In genomic region chr2:52605321-52605720, GRCm38 (mm10) we compare ENCODE assay signal across 9 mouse cellular contexts.
DNase-seq lines count a peak whose midpoint lies in the region; ATAC-seq and TF ChIP-seq lines count a peak whose summit lies in the region.
"Had no signal": no experiment of that assay in that cellular context is flagged by ENCODE, and none has a peak within 500 bp of the region (broad histone marks: within the 10 kb centered on the region; RNA-seq: fewer than 3 reads in every experiment).

No protein-coding gene starts in this region.

- H3K27ac ChIP-seq in thymus, adult 2 months (ENCODE audit: control insufficient read depth, insufficient read depth, low read length), result no peak overlapping the region
- H3K27ac ChIP-seq in embryonic facial prominence, embryonic 14.5 days (replicated peaks; ENCODE audit: low read depth, low read length), result no peak overlapping the region
- no peak overlapping the region for H3K27ac ChIP-seq in hindbrain, embryonic 12.5 days
- H3K27ac ChIP-seq in left cerebral cortex, adult 2 months, result no peak overlapping the region
- H3K27ac ChIP-seq: neural tube, embryonic 13.5 days had no signal

- H3K9ac ChIP-seq in embryonic facial prominence, embryonic 14.5 days (ENCODE audit: low read depth, low read length), result no peak overlapping the region
- H3K9ac ChIP-seq in hindbrain, embryonic 12.5 days, result no peak overlapping the region
- H3K9ac ChIP-seq: neural tube, embryonic 13.5 days had no signal

- H3K4me2 ChIP-seq in embryonic facial prominence, embryonic 14.5 days (ENCODE audit: low read depth, low read length), result no peak overlapping the region
- no peak overlapping the region for H3K4me2 ChIP-seq in hindbrain, embryonic 12.5 days (replicated peaks)
- H3K4me2 ChIP-seq: neural tube, embryonic 13.5 days had no signal

- no peaks in the 10 kb centered on the region for H3K4me1 ChIP-seq in thymus, adult 2 months (replicated peaks; ENCODE audit: control insufficient read depth, insufficient read depth, low read length)
- H3K4me1 ChIP-seq in embryonic facial prominence, embryonic 14.5 days (ENCODE audit: control insufficient read depth, insufficient read depth, low read length), result no peaks in the 10 kb centered on the region
- 0 out of 2 replicates have a peak, but pooled peaks cover 5% of the 10 kb centered on the region for H3K4me1 ChIP-seq in hindbrain, embryonic 12.5 days
- H3K4me1 ChIP-seq: neural tube, embryonic 13.5 days had no signal

- no peak for TF ChIP-seq POLR2A in thymus, adult 2 months (IDR thresholded peaks at IDR 0.05; ENCODE audit: control insufficient read depth, extremely low read depth, insufficient read depth, low read length, poor library complexity)

- no peaks in the 10 kb centered on the region for H3K27me3 ChIP-seq in thymus, adult 2 months (ENCODE audit: control insufficient read depth, insufficient read depth, low read length)
- H3K27me3 ChIP-seq in embryonic facial prominence, embryonic 14.5 days (replicated peaks; ENCODE audit: control insufficient read depth, insufficient read depth, low read length), result no peaks in the 10 kb centered on the region
- H3K27me3 ChIP-seq in hindbrain, embryonic 12.5 days, result no peaks in the 10 kb centered on the region
- H3K27me3 ChIP-seq: neural tube, embryonic 13.5 days had no signal

- ATAC-seq in embryonic facial prominence, embryonic 14.5 days (ENCODE audit: low read depth), result no peak
- ATAC-seq in hindbrain, embryonic 12.5 days (ENCODE audit: low FRiP score), result peak; percentile 20; the same call in 1 of the 2 replicates
- ATAC-seq in monocyte, adult 5-6 weeks (replicated peaks; ENCODE audit: insufficient number of reproducible peaks, low FRiP score, low TSS enrichment, poor library complexity, severe bottlenecking), result peak; percentile 24; the same call in 1 of the 2 replicates

- no peaks in the 10 kb centered on the region for H3K9me3 ChIP-seq in embryonic facial prominence, embryonic 14.5 days (ENCODE audit: control insufficient read depth, low read length)
- no peaks in the 10 kb centered on the region for H3K9me3 ChIP-seq in hindbrain, embryonic 12.5 days (replicated peaks)
- H3K9me3 ChIP-seq: neural tube, embryonic 13.5 days had no signal

- TF ChIP-seq CTCF in thymus, adult 2 months (IDR thresholded peaks at IDR 0.05; ENCODE audit: borderline replicate concordance, control insufficient read depth, extremely low read depth, insufficient read depth, low read length, poor library complexity), result no peak
- TF ChIP-seq CTCF in left cerebral cortex, adult 2 months (IDR thresholded peaks at IDR 0.05), result peak; percentile 77

- H3K4me3 ChIP-seq in thymus, adult 2 months (ENCODE audit: control insufficient read depth, insufficient read depth, low read length), result no peak overlapping the region
- no peak overlapping the region for H3K4me3 ChIP-seq in embryonic facial prominence, embryonic 14.5 days (ENCODE audit: low read depth, low read length)
- no peak overlapping the region for H3K4me3 ChIP-seq in hindbrain, embryonic 12.5 days
- H3K4me3 ChIP-seq in left cerebral cortex, adult 2 months, result no peak overlapping the region
- H3K4me3 ChIP-seq: neural tube, embryonic 13.5 days had no signal

- H3K36me3 ChIP-seq in thymus, adult 2 months (ENCODE audit: control insufficient read depth, insufficient read depth, low read length), result no peaks in the 10 kb centered on the region
- no peaks in the 10 kb centered on the region for H3K36me3 ChIP-seq in embryonic facial prominence, embryonic 14.5 days (ENCODE audit: control insufficient read depth, insufficient read depth, low read length)
- H3K36me3 ChIP-seq in hindbrain, embryonic 12.5 days, result no peaks in the 10 kb centered on the region
- H3K36me3 ChIP-seq: neural tube, embryonic 13.5 days had no signal

- WGBS in thymus, adult 2 months, result 32% methylated on average over 4 of the region's 4 CpGs
- 22% methylated on average over 4 of the region's 4 CpGs for WGBS in embryonic facial prominence, embryonic 14.5 days
- 25% methylated on average over 4 of the region's 4 CpGs for WGBS in hindbrain, embryonic 12.5 days

- intact Hi-C loops in left cerebral cortex, adult 2 months (cut with DNase I), result loop anchor here (5.0 kb wide), 1 partner anchor 343 kb away; no protein-coding TSS in a partner anchor

- peak; percentile 45 for DNase-seq in thymus, adult 2 months
- DNase-seq in thymus, adult 18-20 months, result no peak
- peak; percentile 84 for DNase-seq in adrenal gland, postnatal 14 days
- peak; percentile 75 for DNase-seq in embryonic facial prominence, embryonic 14.5 days (ENCODE audit: low spot score)
- peak; percentile 66 to 70 for DNase-seq in left cerebral cortex, adult 2 months (ENCODE audit: extremely low spot score in 1 of 2, low spot score in 2 of 2)
- DNase-seq in thymus, postnatal 25 days, result peak; percentile 35

Comparison
In these comparisons a context has a peak if more than half of its experiments do, and no peak if none do; other contexts are left out.
1. DNase-seq: peak in thymus, adult 2 months (single experiment), adrenal gland, postnatal 14 days (single experiment), embryonic facial prominence, embryonic 14.5 days (single experiment), left cerebral cortex, adult 2 months (2 of 2) and thymus, postnatal 25 days (single experiment); none in thymus, adult 18-20 months (0 of 2).